In the genomic region with DNA sequence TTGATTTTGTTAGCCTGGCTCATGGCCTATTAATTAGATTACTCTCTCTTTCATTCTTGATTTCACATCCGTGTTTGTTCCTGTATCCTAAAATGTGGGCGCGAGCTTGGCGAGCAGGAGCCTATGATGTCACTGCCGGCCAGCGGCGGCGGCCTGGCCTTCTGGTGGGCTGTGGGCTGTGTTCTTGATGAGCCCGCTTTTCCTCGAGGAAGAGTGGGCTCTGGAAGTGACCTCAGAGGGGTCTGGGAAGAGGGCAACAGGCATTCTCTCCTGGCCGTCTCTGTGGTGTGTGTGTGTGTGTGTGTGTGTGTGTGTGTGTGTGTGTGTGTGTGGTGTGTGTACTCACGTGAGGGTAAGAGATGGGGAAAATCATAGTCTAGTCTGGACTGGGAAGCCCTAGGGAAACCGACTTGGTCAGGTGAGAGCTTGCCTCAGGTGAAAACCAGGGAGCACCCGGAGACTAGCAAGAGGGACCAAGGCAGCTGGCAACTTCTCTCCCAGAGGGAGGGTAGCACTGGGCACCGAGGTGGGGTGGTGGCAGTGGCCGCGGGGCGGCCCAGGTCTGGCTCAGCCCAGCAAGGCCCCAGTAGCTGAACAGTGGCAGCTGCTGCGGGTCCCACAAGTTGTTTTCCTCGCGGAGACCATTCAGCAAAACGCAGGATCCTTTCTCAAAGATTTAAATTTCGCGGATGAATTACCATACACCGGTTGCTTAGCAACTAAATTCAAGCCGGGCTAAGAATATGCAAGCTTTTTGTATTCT, we compare ENCODE assay signal across 11 mouse cellular contexts. TPM values are rescaled to one million over a fixed set of nuclear protein-coding genes. Genes with fewer than 3 reads are reported as not detected.
DNase-seq lines count a peak whose midpoint lies in the region; ATAC-seq and TF ChIP-seq lines count a peak whose summit lies in the region.
"Had no signal": no experiment of that assay in that cellular context is flagged by ENCODE, and none has a peak within 500 bp of the region (broad histone marks: within the 10 kb centered on the region; RNA-seq: fewer than 3 reads in every experiment).

No protein-coding gene starts in this region.

- no peak for TF ChIP-seq CTCF in Patski (IDR thresholded peaks at IDR 0.05)
- TF ChIP-seq CTCF in cortical plate, adult 2 months (IDR thresholded peaks at IDR 0.05; ENCODE audit: extremely low read depth, insufficient read depth, low read length): no peak

- no peaks in the 10 kb centered on the region for H3K27me3 ChIP-seq in Patski
- H3K27me3 ChIP-seq in hindbrain, embryonic 10.5 days (ENCODE audit: insufficient read depth, poor library complexity, severe bottlenecking): peaks cover 77% of the 10 kb centered on the region

- CTCF ChIA-PET in Patski (lab: Charles Lee): interaction anchor here (1.0 to 5.8 kb wide), 3 partner anchors 9 to 75 kb away, joined by 3 to 41 read pairs (median 9); no protein-coding TSS in a partner anchor

- POLR2A ChIA-PET in Patski (lab: Charles Lee): interaction anchor here (0.6 to 5.1 kb wide), 3 partner anchors 8 to 811 kb away, joined by 3 to 98 read pairs (median 3); no protein-coding TSS in a partner anchor

- no peak for TF ChIP-seq POLR2A in cortical plate, adult 2 months (IDR thresholded peaks at IDR 0.05; ENCODE audit: extremely low read depth, insufficient read depth, low read length)

- ATAC-seq in Patski: peak; percentile 19

- H3K36me3 ChIP-seq in hindbrain, embryonic 10.5 days: peaks cover 43% of the 10 kb centered on the region
- H3K36me3 ChIP-seq: G1E had no signal

- in situ Hi-C loops in Patski (cut with MboI; ENCODE audit: low pct_unique_long_range_greater_than_20kb): loop anchor here (25.0 kb wide), 3 partner anchors 383 to 1817 kb away; partner anchors contain the start of genes AI597479 and Tgfbrap1

- WGBS in hindbrain, embryonic 10.5 days: 0% methylated on average over 26 of the region's 26 CpGs

- H3K4me1 ChIP-seq in cortical plate, adult 2 months (ENCODE audit: control insufficient read depth, insufficient read depth, low read length): no peaks in the 10 kb centered on the region; the same call in 1 of the 2 replicates
- peaks cover 66% of the 10 kb centered on the region for H3K4me1 ChIP-seq in hindbrain, embryonic 10.5 days (replicated peaks)

- DNase-seq in Patski (ENCODE audit: low read depth, low spot score): no peak
- DNase-seq in hindbrain, embryonic 10.5 days (ENCODE audit: low spot score): peak; percentile 75
- DNase-seq in mesoderm, embryonic 11.5 days (ENCODE audit: low read depth, low spot score): peak; percentile 74
- no peak for DNase-seq in testis, postnatal 14 days (ENCODE audit: low spot score)
- DNase-seq in natural killer cell, adult 2 months (ENCODE audit: low spot score in 2 of 2): no peak
- no peak for DNase-seq in adrenal gland, adult 18-20 months (ENCODE audit: low spot score in 2 of 2)
- DNase-seq: heart, adult 18-20 months; lung, postnatal 4 days had no signal

- H3K4me3 ChIP-seq in cortical plate, adult 2 months (ENCODE audit: insufficient read depth, low read length): peak overlapping the region; percentile 35
- H3K4me3 ChIP-seq in hindbrain, embryonic 10.5 days: peak overlapping the region; percentile 84

- H3K9me3 ChIP-seq in hindbrain, embryonic 10.5 days: no peaks in the 10 kb centered on the region

- H3K27ac ChIP-seq in cortical plate, adult 2 months (ENCODE audit: insufficient read depth, low read length): peak overlapping the region; percentile 90
- peak overlapping the region; percentile 97 for H3K27ac ChIP-seq in hindbrain, embryonic 10.5 days

RNA-seq across cellular contexts. Expression of gene Pou3f3, which starts 8.5 kb away (rescaled TPM):
- polyA plus RNA-seq in Patski (2021): 36.5 TPM
- 37.5 and 39.1 TPM in 2 replicates for polyA plus RNA-seq in cortical plate, adult 2 months (2012; rRNA removed)
- 16.8 and 17.8 TPM in 2 replicates for polyA plus RNA-seq in hindbrain, embryonic 10.5 days (2016; fragmentation: Nextera tagmentation; extraction: Ambion mirVana)
- total RNA-seq in adrenal gland, adult 18-20 months (2021): not detected
- polyA plus RNA-seq: G1E; spleen, adult 2 months had no signal

Comparison
In these comparisons a context has a peak if more than half of its experiments do, and no peak if none do; other contexts are left out.
1. DNase-seq: peak in hindbrain, embryonic 10.5 days (single experiment) and mesoderm, embryonic 11.5 days (single experiment); none in Patski (single experiment), testis, postnatal 14 days (single experiment), natural killer cell, adult 2 months (0 of 2) and adrenal gland, adult 18-20 months (0 of 2).